Mouse (Mus musculus) MEL (cell line): Measurements from ENCODE around the gene Eif4e2. TPM values are rescaled to one million over a fixed set of nuclear protein-coding genes. Genes with fewer than 3 reads are reported as not detected.

ENCODE experiments used
- DNase-seq: peaks from one replicate; pipeline ENCODE4 v3.0.0; 2011; ENCODE audit warnings: low read depth, low spot score
- H3K27ac ChIP-seq: 2 replicates; pipeline ENCODE4 v1.5.1; 2012; ENCODE audit warnings: low read depth, mild to moderate bottlenecking, control low read depth, low read length, moderate library complexity; ENCODE audit not compliant: control insufficient read depth
- H3K27me3 ChIP-seq, 2 experiments: fragments of 150-350 bp in 1 of 2; sonication (generic) in 1 of 2; 2 replicates each; pipeline ENCODE4 v1.6.1; 2012; ENCODE audit warnings: low read length in 2 of 2, mild to moderate bottlenecking in 2 of 2, improper control_type of control experiment in 1 of 2, moderate library complexity in 1 of 2; ENCODE audit not compliant: insufficient read depth in 2 of 2, control insufficient read depth in 1 of 2
- H3K36me3 ChIP-seq, 2 experiments: 2 replicates each; pipeline ENCODE4 v1.6.1; 2012 to 2014; ENCODE audit warnings: low read length in 2 of 2, improper control_type of control experiment in 1 of 2, inconsistent platforms in 1 of 2, mild to moderate bottlenecking in 1 of 2; ENCODE audit not compliant: insufficient read depth in 2 of 2, control insufficient read depth in 1 of 2
- H3K4me1 ChIP-seq, 2 experiments: fragments of 150-350 bp in 1 of 2; sonication (generic) in 1 of 2; 2 replicates each; pipeline ENCODE4 v1.6.1; 2012; ENCODE audit warnings: low read length in 2 of 2, improper control_type of control experiment in 1 of 2, mild to moderate bottlenecking in 1 of 2; ENCODE audit not compliant: insufficient read depth in 2 of 2, control insufficient read depth in 1 of 2
- H3K4me3 ChIP-seq, 2 experiments: fragments of 150-350 bp in 1 of 2; sonication (generic) in 1 of 2; 2 replicates each; pipeline ENCODE4 v1.5.1; 2012; ENCODE audit warnings: low read depth in 2 of 2, low read length in 2 of 2, mild to moderate bottlenecking in 2 of 2, moderate library complexity in 2 of 2, control low read depth in 1 of 2, improper control_type of control experiment in 1 of 2; ENCODE audit not compliant: control insufficient read depth in 1 of 2, insufficient read depth in 1 of 2
- H3K79me2 ChIP-seq: 2 replicates; pipeline ENCODE4 v1.6.1; 2012; ENCODE audit warnings: mild to moderate bottlenecking, low read length, moderate library complexity; ENCODE audit not compliant: control insufficient read depth, poor library complexity, insufficient read depth
- H3K9ac ChIP-seq: 2 replicates; pipeline ENCODE4 v1.6.1; 2012; ENCODE audit warnings: low read depth, mild to moderate bottlenecking, control low read depth, low read length, moderate library complexity; ENCODE audit not compliant: control insufficient read depth, poor library complexity, severe bottlenecking
- H3K9me3 ChIP-seq: fragments of 150-350 bp; sonication (generic); replicated peaks from 2 replicates; pipeline ENCODE4 v1.6.1; 2012; ENCODE audit warnings: mild to moderate bottlenecking, low read length, improper control_type of control experiment, moderate library complexity; ENCODE audit not compliant: insufficient read depth
- CTCF ChIP-seq, 3 experiments: IDR thresholded peaks in 2 of 3; conservative IDR thresholded peaks in 1 of 3; 2 replicates each; pipeline ENCODE4 v1.5.1; 2011 to 2012; ENCODE audit warnings: low read length in 3 of 3, low read depth in 2 of 3, mild to moderate bottlenecking in 2 of 3, improper control_type of control experiment in 1 of 3, inconsistent platforms in 1 of 3, mixed read lengths in 1 of 3, moderate library complexity in 1 of 3; ENCODE audit not compliant: control insufficient read depth in 1 of 3, insufficient read depth in 1 of 3, poor library complexity in 1 of 3, severe bottlenecking in 1 of 3
- E2F4 ChIP-seq: IDR thresholded peaks from 2 replicates; pipeline ENCODE4 v1.6.1; 2011; ENCODE audit warnings: low read depth, low read length, improper control_type of control experiment, borderline replicate concordance
- ETS1 ChIP-seq: IDR thresholded peaks from 2 replicates; pipeline ENCODE4 v1.6.1; 2012; ENCODE audit warnings: low read depth, mild to moderate bottlenecking, inconsistent platforms, low read length, improper control_type of control experiment, moderate library complexity
- GATA1 ChIP-seq: IDR thresholded peaks from 2 replicates; pipeline ENCODE4 v1.6.1; 2011; ENCODE audit warnings: low read depth, low read length, improper control_type of control experiment
- MAFK ChIP-seq: IDR thresholded peaks from 2 replicates; pipeline ENCODE4 v1.6.1; 2011; ENCODE audit warnings: low read depth, mild to moderate bottlenecking, low read length, improper control_type of control experiment, borderline replicate concordance
- MAZ ChIP-seq: IDR thresholded peaks from 2 replicates; pipeline ENCODE4 v1.6.1; 2012; ENCODE audit warnings: low read depth, mild to moderate bottlenecking, inconsistent platforms, low read length, improper control_type of control experiment
- MEF2A ChIP-seq: IDR thresholded peaks from 2 replicates; pipeline ENCODE4 v1.6.1; 2014; ENCODE audit warnings: low read depth, mild to moderate bottlenecking, inconsistent platforms, low read length, improper control_type of control experiment; ENCODE audit not compliant: poor library complexity, insufficient replicate concordance, severe bottlenecking; ENCODE audit errors: extremely low read depth
- MXI1 ChIP-seq: IDR thresholded peaks from 2 replicates; pipeline ENCODE4 v1.6.1; 2011; ENCODE audit warnings: mild to moderate bottlenecking, low read depth, low read length, improper control_type of control experiment
- POLR2A ChIP-seq, 2 experiments: IDR thresholded peaks; 2 replicates each; pipeline ENCODE4 v1.6.1; 2011 to 2012; ENCODE audit warnings: low read length in 2 of 2, mild to moderate bottlenecking in 2 of 2, control low read depth in 1 of 2, improper control_type of control experiment in 1 of 2, low read depth in 1 of 2, moderate library complexity in 1 of 2; ENCODE audit not compliant: control insufficient read depth in 1 of 2, insufficient read depth in 1 of 2, poor library complexity in 1 of 2
- POLR2AphosphoS2 ChIP-seq: IDR thresholded peaks from 2 replicates; pipeline ENCODE4 v1.6.1; 2011; ENCODE audit warnings: low read length, improper control_type of control experiment
- RAD21 ChIP-seq: IDR thresholded peaks from 2 replicates; pipeline ENCODE4 v1.6.1; 2011; ENCODE audit warnings: mild to moderate bottlenecking, low read depth, low read length, improper control_type of control experiment
- SMC3 ChIP-seq: IDR thresholded peaks from 2 replicates; pipeline ENCODE4 v1.6.1; 2011; ENCODE audit warnings: low read depth, low read length, improper control_type of control experiment
- USF1 ChIP-seq: IDR thresholded peaks from 2 replicates; pipeline ENCODE4 v1.6.1; 2014; ENCODE audit warnings: low read depth, mild to moderate bottlenecking, inconsistent platforms, low read length, improper control_type of control experiment, moderate library complexity
- polyA plus RNA-seq, 2 experiments: library from polyadenylated mRNA; stranded (reverse) in 1 of 2; unstranded in 1 of 2; fragments of >175 nt in 1 of 2; fragments of >200 nt in 1 of 2; gene quantifications; 2 replicates each; pipeline versions ENCODE4 v1.2.1 to v1.2.4; 2012; ENCODE audit warnings: low replicate concordance in 2 of 2, low read depth in 1 of 2; ENCODE audit not compliant: insufficient read length in 2 of 2, insufficient read depth in 1 of 2, missing spikeins in 1 of 2
- total RNA-seq: library from RNA; depleted of rRNA; stranded (reverse); fragments of 300-350 nt; gene quantifications from 2 replicates; pipeline ENCODE4 v1.2.3, GENCODE M21; 2012; rRNA removed

Eif4e2 gene
- total and polyA plus RNA-seq, 3 experiments = 132 to 220 (median 165) TPM

- H3K9ac ChIP-seq = no peak overlapping the region; the same call in 1 of the 2 replicates
- DNase-seq = peak; percentile 46
Observed at GRCm38 (mm10) chr1:87282413-87282788, 68.7 kb downstream of the Eif4e2 start.

GRCm38 (mm10) chr1:87283410-87283960 lies 69.8 kb downstream of the Eif4e2 start:
- Histone ChIP-seq H3K36me3 (no peaks in the 10 kb centered on the region), H3K27ac (no peak overlapping the region), H3K27me3 (no peaks in the 10 kb centered on the region; a peak in 2 of 4 replicates), H3K9me3 (no peaks in the 10 kb centered on the region), H3K79me2 (no peaks in the 10 kb centered on the region), H3K4me3 (no peak overlapping the region), H3K4me1 (peaks cover 0 to 7% of the 10 kb centered on the region in 2 experiments; a peak in 1 of 4 replicates), H3K9ac (no peak overlapping the region)
- DNase-seq = no peak
- no peak for TF ChIP-seq MAFK
- TF ChIP-seq GATA1 = no peak
- TF ChIP-seq POLR2AphosphoS2 = no peak
- no peak for TF ChIP-seq MAZ
- no peak for TF ChIP-seq MXI1
- TF ChIP-seq MEF2A = no peak
- TF ChIP-seq RAD21 = no peak
- no peak for TF ChIP-seq SMC3

More at GRCm38 (mm10) chr1:87282413-87282788, 68.7 kb downstream of the Eif4e2 start:
- Histone ChIP-seq H3K79me2 (no peaks in the 10 kb centered on the region), H3K36me3 (no peaks in the 10 kb centered on the region), H3K4me1 (peaks cover 0 to 7% of the 10 kb centered on the region in 2 experiments; a peak in 1 of 4 replicates), H3K9me3 (no peaks in the 10 kb centered on the region), H3K4me3 (peak overlapping the region in 1 of 2 experiments; percentile 54; a peak in 2 of 4 replicates), H3K27me3 (peaks cover 0 to 1% of the 10 kb centered on the region in 2 experiments; a peak in 3 of 4 replicates), H3K27ac (no peak overlapping the region)
- TF ChIP-seq ETS1 (no peak), CTCF (IDR thresholded peaks at IDR 0.05 in 2 of 3, conservative IDR thresholded peaks at IDR 0.05 in 1 of 3; ENCODE audit: control insufficient read depth in 1 of 3, insufficient read depth in 1 of 3, low read depth in 2 of 3, low read length in 3 of 3, poor library complexity in 1 of 3, severe bottlenecking in 1 of 3) (peak; percentile 48 to 69 (median 57)), RAD21 (no peak), POLR2A (IDR thresholded peaks at IDR 0.05; ENCODE audit: control insufficient read depth in 1 of 2, insufficient read depth in 1 of 2, low read depth in 1 of 2, low read length in 2 of 2, poor library complexity in 1 of 2) (no peak), USF1 (no peak), MAFK (no peak)

- no peak for DNase-seq
- TF ChIP-seq E2F4 (no peak), MAFK (no peak)
- Histone ChIP-seq H3K36me3 (no peaks in the 10 kb centered on the region), H3K4me1 (peaks cover 0 to 3% of the 10 kb centered on the region in 2 experiments; a peak in 1 of 4 replicates), H3K4me3 (no peak overlapping the region), H3K27ac (no peak overlapping the region), H3K27me3 (no peaks in the 10 kb centered on the region; a peak in 1 of 4 replicates), H3K79me2 (no peaks in the 10 kb centered on the region), H3K9me3 (no peaks in the 10 kb centered on the region), H3K9ac (no peak overlapping the region)
Observed at GRCm38 (mm10) chr1:87287105-87287504, 73.4 kb downstream of the Eif4e2 start.

Other genes with a start within 250 kb of the Eif4e2 start
- gene Alppl2, start 124.0 kb upstream of the Eif4e2 start, total RNA-seq = not detected in 2 replicates
- not detected for gene Alppl2, start 124.0 kb upstream of the Eif4e2 start, polyA plus RNA-seq
- not detected in 2 replicates for gene Alpi, start 112.3 kb upstream of the Eif4e2 start, total RNA-seq
- gene Alpi, start 112.3 kb upstream of the Eif4e2 start, polyA plus RNA-seq = not detected
- gene Akp3, start 88.9 kb upstream of the Eif4e2 start, total RNA-seq = not detected in 2 replicates
- gene Akp3, start 88.9 kb upstream of the Eif4e2 start, polyA plus RNA-seq = under 1 TPM in 1 of 2 experiments, not detected in 1; 0.04 TPM
- gene Ecel1, start 57.4 kb upstream of the Eif4e2 start, total RNA-seq = 0.73 and 2.1 TPM in 2 replicates
- 1 to 10 TPM in 1 of 2 experiments, not detected in 1; 4.8 TPM for gene Ecel1, start 57.4 kb upstream of the Eif4e2 start, polyA plus RNA-seq
- 0.08 TPM in 1 of 2 replicates, not detected in the other for gene Prss56, start 30.6 kb upstream of the Eif4e2 start, total RNA-seq
- not detected for gene Prss56, start 30.6 kb upstream of the Eif4e2 start, polyA plus RNA-seq
- gene Chrnd, start 23.3 kb upstream of the Eif4e2 start, total RNA-seq = not detected in 2 replicates
- not detected for gene Chrnd, start 23.3 kb upstream of the Eif4e2 start, polyA plus RNA-seq
- not detected in 2 replicates for gene Chrng, start 9.3 kb upstream of the Eif4e2 start, total RNA-seq
- gene Chrng, start 9.3 kb upstream of the Eif4e2 start, polyA plus RNA-seq = not detected
- gene Efhd1, start 50.4 kb downstream of the Eif4e2 start, total RNA-seq = not detected in 2 replicates
- gene Efhd1, start 50.4 kb downstream of the Eif4e2 start, polyA plus RNA-seq = under 1 TPM in 1 of 2 experiments, not detected in 1; 0.15 TPM
- 27.1 and 28.5 TPM in 2 replicates for gene Gigyf2, start 113.1 kb downstream of the Eif4e2 start, total RNA-seq
- 10 to 100 TPM in 1 of 2 experiments, not detected in 1; 70.6 TPM for gene Gigyf2, start 113.1 kb downstream of the Eif4e2 start, polyA plus RNA-seq
- gene Kcnj13, start 180.8 kb downstream of the Eif4e2 start, total RNA-seq = 0.16 and 0.23 TPM in 2 replicates
- gene Kcnj13, start 180.8 kb downstream of the Eif4e2 start, polyA plus RNA-seq = under 1 TPM in 1 of 2 experiments, not detected in 1; 0.10 TPM